Mouse (Mus musculus) liver, embryonic 14.5 days (tissue): Measurements from ENCODE around the gene Zup1. TPM values are rescaled to one million over a fixed set of nuclear protein-coding genes. Genes with fewer than 3 reads are reported as not detected.
"Not testable (repeated sequence)": the region's sequence is repeated elsewhere in the genome, so short reads cannot be mapped to it uniquely, and the experiment has no call there.

Source experiments
- ATAC-seq: fragments of 200-750 bp; cut with Nextera tagmentation; 2 replicates; pipeline ENCODE4 v1.8.0; 2017; ENCODE audit warnings: moderate number of reproducible peaks, mild to moderate bottlenecking, moderate library complexity; ENCODE audit not compliant: insufficient read depth
- DNase-seq, 3 experiments: peaks; one replicate each; pipeline ENCODE4 v3.0.0-alpha.2; 2012 to 2013; ENCODE audit warnings: low read depth in 3 of 3, low spot score in 3 of 3
- H3K27ac ChIP-seq: fragments of 300-500 bp; sonication (generic); 2 replicates; pipeline ENCODE4 v1.5.1; 2014; ENCODE audit warnings: moderate library complexity, mild to moderate bottlenecking, control low read depth, inconsistent platforms
- H3K27me3 ChIP-seq: fragments of 300-500 bp; sonication (generic); 2 replicates; pipeline ENCODE4 v1.6.1; 2014; ENCODE audit warnings: mild to moderate bottlenecking, low read length, moderate library complexity; ENCODE audit not compliant: control insufficient read depth, insufficient read depth
- H3K36me3 ChIP-seq: fragments of 300-500 bp; sonication (generic); replicated peaks from 2 replicates; pipeline ENCODE4 v1.6.1; 2014; ENCODE audit warnings: low read depth; ENCODE audit not compliant: control insufficient read depth, insufficient read depth
- H3K4me1 ChIP-seq, 2 experiments: fragments of 200-500 bp in 1 of 2; fragments of 300-500 bp in 1 of 2; sonication (generic) in 1 of 2; replicated peaks; 2 replicates each; pipeline ENCODE4 v1.6.1; 2012 to 2014; ENCODE audit warnings: antibody characterized with exemption in 1 of 2, inconsistent platforms in 1 of 2, low read length in 1 of 2; ENCODE audit not compliant: control insufficient read depth in 2 of 2, insufficient read depth in 2 of 2
- H3K4me2 ChIP-seq: fragments of 300-500 bp; sonication (generic); 2 replicates; pipeline ENCODE4 v1.6.1; 2014; ENCODE audit warnings: low read depth, mild to moderate bottlenecking, control low read depth, moderate library complexity
- H3K4me3 ChIP-seq, 2 experiments: fragments of 200-500 bp in 1 of 2; fragments of 300-500 bp in 1 of 2; sonication (generic) in 1 of 2; 2 replicates each; pipeline ENCODE4 v1.5.1; 2012 to 2014; ENCODE audit warnings: low read depth in 2 of 2, low read length in 2 of 2, mild to moderate bottlenecking in 2 of 2, control low read depth in 1 of 2, inconsistent platforms in 1 of 2, moderate library complexity in 1 of 2; ENCODE audit not compliant: insufficient read depth in 1 of 2
- H3K9ac ChIP-seq: fragments of 300-500 bp; sonication (generic); replicated peaks from 2 replicates; pipeline ENCODE4 v1.6.1; 2014; ENCODE audit warnings: mild to moderate bottlenecking, control low read depth, moderate library complexity
- H3K9me3 ChIP-seq: fragments of 300-500 bp; sonication (generic); 2 replicates; pipeline ENCODE4 v1.6.1; 2016; ENCODE audit warnings: low read length, mixed read lengths; ENCODE audit not compliant: control insufficient read depth
- CTCF ChIP-seq: IDR thresholded peaks from 2 replicates; pipeline ENCODE4 v1.5.1; 2016; ENCODE audit warnings: antibody characterized with exemption, low read depth, control low read depth
- EP300 ChIP-seq: IDR thresholded peaks from 2 replicates; pipeline ENCODE4 v1.6.1; 2016; ENCODE audit warnings: antibody characterized with exemption, low read depth
- WGBS: fragments of 180-500 bp; shearing (Covaris S2); extraction: QIAGEN DNeasy Blood & Tissue Kit; methylation state at CpG from one replicate; pipeline ENCODE4 v1.1.7; 2014; ENCODE audit not compliant: insufficient replicate concordance; 5-methylcytosine and 5-hydroxymethylcytosine counted together
- polyA plus RNA-seq, 2 experiments: library from polyadenylated mRNA; depleted of rRNA in 1 of 2; stranded (reverse) in 1 of 2; unstranded in 1 of 2; fragments of >200 nt; fragmentation: Nextera tagmentation in 1 of 2; extraction: Ambion mirVana in 1 of 2; gene quantifications; 2 replicates each; pipeline versions ENCODE4 v1.2.1 to v1.2.3; 2012 to 2014

Gene Zup1
- polyA plus RNA-seq, 2 experiments, result 3.9 to 6.8 TPM

- H3K36me3 ChIP-seq, result no peaks in the 10 kb centered on the region
Measured at GRCm38 (mm10) chr10:33904530-33905481, 46.3 kb downstream of the Zup1 start, which contains the start of gene Rsph4a. Gene Rsph4a, plus strand, starts transcription at chr10:33905111.

GRCm38 (mm10) chr10:33901520-33901919, 49.5 kb downstream of the Zup1 start:
- H3K9ac ChIP-seq, DNase-seq, H3K36me3 ChIP-seq, H3K4me3 ChIP-seq, H3K9me3 ChIP-seq, H3K27ac ChIP-seq, H3K4me2 ChIP-seq, ATAC-seq, H3K4me1 ChIP-seq, H3K27me3 ChIP-seq: not testable (repeated sequence)
- 58% methylated on average over 1 of the region's 1 CpGs for WGBS

More at GRCm38 (mm10) chr10:33904530-33905481, 46.3 kb downstream of the Zup1 start, which contains the start of gene Rsph4a:
- TF ChIP-seq EP300 (no peak), CTCF (no peak)
- DNase-seq (peak in 2 of 3 experiments; percentile 9), ATAC-seq (peak; percentile 61)
- H3K4me1 ChIP-seq, result no peaks in the 10 kb centered on the region
- H3K4me3 ChIP-seq, result no peak within 1 kb of the TSS; a peak in 1 of 4 replicates
- no peaks in the 10 kb centered on the region for H3K9me3 ChIP-seq
- H3K9ac ChIP-seq, result no peak within 1 kb of the TSS
- 6% methylated on average over 17 of the region's 17 CpGs for WGBS
- no peak within 1 kb of the TSS for H3K27ac ChIP-seq
- H3K27me3 ChIP-seq, result no peaks in the 10 kb centered on the region
- peak within 1 kb of the TSS; percentile 44 for H3K4me2 ChIP-seq

- 72% methylated on average over 2 of the region's 2 CpGs for WGBS
- H3K4me3 ChIP-seq, ATAC-seq, H3K27ac ChIP-seq, H3K4me2 ChIP-seq, H3K9me3 ChIP-seq, H3K9ac ChIP-seq, DNase-seq, H3K36me3 ChIP-seq, H3K4me1 ChIP-seq, H3K27me3 ChIP-seq: not testable (repeated sequence)
Measured at GRCm38 (mm10) chr10:33882411-33882810, 68.7 kb downstream of the Zup1 start.

DNA sequence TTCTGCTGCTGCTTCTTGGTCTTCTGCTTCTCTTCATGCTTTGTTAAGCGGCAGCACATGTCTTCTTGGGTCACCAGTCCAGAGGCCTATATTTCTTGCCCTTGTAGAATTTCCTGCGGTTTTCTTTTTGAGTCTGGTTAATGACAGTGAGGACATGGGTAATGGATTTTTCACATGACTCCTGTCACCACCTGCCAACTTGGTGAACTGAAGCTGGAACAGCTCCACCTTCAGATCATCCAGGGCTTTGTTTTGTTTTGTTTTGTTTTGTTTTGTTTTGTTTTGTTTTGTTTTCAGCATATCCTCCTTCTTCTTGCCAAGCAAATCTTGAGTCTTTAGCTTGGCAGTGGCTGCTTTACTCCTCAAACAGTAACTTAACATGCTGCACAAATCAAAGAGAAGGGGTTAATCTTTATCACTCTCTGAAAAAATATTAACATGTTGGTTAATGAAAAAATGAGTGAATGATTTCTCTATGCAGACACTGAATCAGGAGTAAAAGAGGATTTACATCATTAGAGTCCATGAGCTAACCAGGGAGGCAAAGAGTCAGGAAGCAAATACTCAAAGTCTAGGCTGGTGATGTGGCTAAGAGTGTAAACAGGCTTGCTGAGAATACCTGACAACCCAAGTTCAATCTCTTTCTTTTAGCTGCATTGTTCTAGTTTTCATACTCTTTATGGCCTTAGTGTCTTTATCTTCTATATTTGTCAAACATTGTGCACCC, 78.2 kb downstream of the Zup1 start:
- Histone ChIP-seq H3K4me3 (no peak overlapping the region), H3K4me2 (no peak overlapping the region), H3K36me3 (no peaks in the 10 kb centered on the region), H3K9ac (no peak overlapping the region), H3K4me1 (no peaks in the 10 kb centered on the region), H3K27me3 (no peaks in the 10 kb centered on the region), H3K27ac (no peak overlapping the region), H3K9me3 (no peaks in the 10 kb centered on the region)
- DNase-seq (no peak), ATAC-seq (no peak)
- 55% methylated on average over 2 of the region's 2 CpGs for WGBS
- TF ChIP-seq EP300, result no peak
- no peak for TF ChIP-seq CTCF

GRCm38 (mm10) chr10:33870441-33870840, 80.6 kb downstream of the Zup1 start:
- Histone ChIP-seq H3K9ac (no peak overlapping the region), H3K4me3 (no peak overlapping the region), H3K4me2 (no peak overlapping the region), H3K27ac (no peak overlapping the region), H3K9me3 (no peaks in the 10 kb centered on the region), H3K36me3 (no peaks in the 10 kb centered on the region), H3K27me3 (no peaks in the 10 kb centered on the region), H3K4me1 (no peaks in the 10 kb centered on the region)
- ATAC-seq (no peak), DNase-seq (no peak)
- no peak for TF ChIP-seq EP300
- no peak for TF ChIP-seq CTCF
- 4% methylated on average over 1 of the region's 1 CpGs for WGBS

Other genes starting within 250 kb of the Zup1 start
- not detected in 2 replicates for gene Sult3a2, start 164.6 kb downstream of the Zup1 start, polyA plus RNA-seq (2012; rRNA removed)
- not detected in 2 replicates for gene Sult3a2, start 164.6 kb downstream of the Zup1 start, polyA plus RNA-seq (2014; fragmentation: Nextera tagmentation; extraction: Ambion mirVana)
- gene Sult3a1, start 93.5 kb downstream of the Zup1 start, polyA plus RNA-seq (2012; rRNA removed), result 0.03 TPM in 1 of 2 replicates, not detected in the other
- gene Sult3a1, start 93.5 kb downstream of the Zup1 start, polyA plus RNA-seq (2014; fragmentation: Nextera tagmentation; extraction: Ambion mirVana), result not detected in 2 replicates
- not detected in 2 replicates for gene Rsph4a, start 46.2 kb downstream of the Zup1 start, polyA plus RNA-seq (2012; rRNA removed)
- gene Rsph4a, start 46.2 kb downstream of the Zup1 start, polyA plus RNA-seq (2014; fragmentation: Nextera tagmentation; extraction: Ambion mirVana), result not detected in 2 replicates
- 15.7 and 30.7 TPM in 2 replicates for gene Rwdd1, start 68.4 kb upstream of the Zup1 start, polyA plus RNA-seq (2012; rRNA removed)
- 47.6 and 49.6 TPM in 2 replicates for gene Rwdd1, start 68.4 kb upstream of the Zup1 start, polyA plus RNA-seq (2014; fragmentation: Nextera tagmentation; extraction: Ambion mirVana)
- gene Trappc3l, start 86.3 kb upstream of the Zup1 start, polyA plus RNA-seq (2012; rRNA removed), result not detected in 2 replicates
- not detected in 2 replicates for gene Trappc3l, start 86.3 kb upstream of the Zup1 start, polyA plus RNA-seq (2014; fragmentation: Nextera tagmentation; extraction: Ambion mirVana)
- not detected in 2 replicates for gene Calhm4, start 93.0 kb upstream of the Zup1 start, polyA plus RNA-seq (2012; rRNA removed)
- gene Calhm4, start 93.0 kb upstream of the Zup1 start, polyA plus RNA-seq (2014; fragmentation: Nextera tagmentation; extraction: Ambion mirVana), result not detected in 2 replicates
- 0.01 and 0.02 TPM in 2 replicates for gene Calhm5, start 145.2 kb upstream of the Zup1 start, polyA plus RNA-seq (2012; rRNA removed)
- 0.01 TPM in 1 of 2 replicates, not detected in the other for gene Calhm5, start 145.2 kb upstream of the Zup1 start, polyA plus RNA-seq (2014; fragmentation: Nextera tagmentation; extraction: Ambion mirVana)
- 0.81 and 1.1 TPM in 2 replicates for gene Calhm6, start 176.7 kb upstream of the Zup1 start, polyA plus RNA-seq (2012; rRNA removed)
- 1.2 and 1.3 TPM in 2 replicates for gene Calhm6, start 176.7 kb upstream of the Zup1 start, polyA plus RNA-seq (2014; fragmentation: Nextera tagmentation; extraction: Ambion mirVana)